Mouse (Mus musculus) hindlimb bud, embryonic 11.5 days (tissue): ENCODE results near the gene Egln1.

Source experiments
- DNase-seq: peaks from one replicate; pipeline ENCODE4 v3.0.0-alpha.2; 2012; ENCODE audit warnings: low read depth, low spot score; ENCODE audit errors: extremely low spot score

Gene Egln1

DNA sequence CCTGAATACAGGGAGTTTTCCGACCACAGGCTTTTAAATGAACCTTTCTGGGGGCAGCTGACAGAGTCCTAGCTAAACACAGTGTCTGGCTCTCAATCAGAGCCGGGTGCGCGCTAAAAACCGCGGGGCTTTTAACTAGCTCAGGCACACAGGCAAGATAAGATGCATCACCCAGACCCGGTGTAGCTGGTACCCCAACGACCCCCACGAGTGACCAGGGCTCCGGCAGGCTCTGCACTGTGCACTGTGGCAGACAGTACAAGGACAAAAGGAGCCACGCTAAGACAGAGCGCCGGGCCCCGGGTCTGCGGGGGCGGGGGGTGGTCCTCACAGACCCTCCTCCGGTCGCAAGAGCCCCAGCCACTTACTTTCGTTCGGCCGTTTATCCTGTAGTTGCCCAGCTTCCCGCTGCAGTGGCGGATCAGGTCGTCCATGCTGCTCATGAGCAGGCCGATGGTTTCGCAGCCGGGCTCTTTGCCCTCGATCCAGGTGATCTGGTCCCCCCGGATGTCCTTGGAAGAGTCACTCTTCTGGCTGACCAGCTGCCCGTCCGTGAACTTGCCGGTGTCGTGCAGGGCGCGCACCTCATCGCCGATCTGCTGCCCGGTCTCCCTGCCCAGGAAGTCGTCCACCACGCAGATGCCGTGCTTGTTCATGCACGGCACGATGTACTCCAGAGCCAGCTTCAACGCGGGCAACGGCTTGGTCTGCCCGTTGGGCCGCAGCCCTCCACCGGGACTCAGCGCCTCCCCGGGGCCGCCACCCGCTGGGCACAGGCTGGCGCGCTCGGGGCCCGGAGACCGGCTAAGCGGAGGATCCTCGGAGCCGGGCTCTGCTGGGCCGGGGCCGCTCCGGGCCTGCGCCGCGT is 1.0 kb downstream of the Egln1 start:
- no peak for DNase-seq

DNA sequence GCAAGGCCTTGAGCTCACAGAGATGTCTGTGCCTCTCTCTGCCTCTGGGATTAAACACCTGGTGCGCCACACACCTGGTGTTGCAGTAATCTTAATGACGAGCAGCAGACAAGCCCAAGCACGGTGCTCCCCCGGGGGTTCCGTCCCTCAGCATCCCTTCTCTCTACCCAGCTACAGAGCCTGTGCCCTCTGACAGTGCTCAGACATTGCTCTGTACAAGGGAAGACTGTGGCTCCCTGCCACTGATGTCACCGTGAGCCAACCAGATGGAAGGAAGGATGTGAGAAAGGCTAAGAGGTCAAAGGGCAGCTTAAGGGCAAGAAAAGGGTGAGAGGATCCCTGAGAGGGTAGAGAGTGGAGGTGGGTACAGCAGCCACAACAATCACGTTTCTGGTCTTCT is 4.7 kb downstream of the Egln1 start:
- DNase-seq: no peak

DNA sequence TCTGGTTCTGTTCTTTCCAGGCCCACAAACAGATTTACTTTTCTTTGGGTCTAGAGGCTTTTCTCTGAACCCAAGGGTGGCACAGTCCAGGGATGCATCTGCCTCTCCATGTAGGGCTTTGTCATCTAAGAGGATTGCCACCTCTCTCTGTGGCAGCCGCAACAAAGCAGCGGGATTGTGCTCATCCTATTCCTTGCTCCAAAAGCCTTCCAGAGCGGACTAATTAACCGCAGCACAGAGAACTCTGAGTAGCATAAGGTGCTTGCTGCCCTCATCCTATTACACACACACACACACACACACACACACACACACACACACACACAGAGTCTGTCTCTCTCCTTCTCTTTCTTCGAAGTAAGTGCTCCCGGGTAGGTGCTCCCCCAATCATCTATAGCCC is 5.3 kb downstream of the Egln1 start:
- no peak for DNase-seq

GRCm38 (mm10) chr8:124937293-124937692 is 11.8 kb downstream of the Egln1 start:
- no peak for DNase-seq

DNA sequence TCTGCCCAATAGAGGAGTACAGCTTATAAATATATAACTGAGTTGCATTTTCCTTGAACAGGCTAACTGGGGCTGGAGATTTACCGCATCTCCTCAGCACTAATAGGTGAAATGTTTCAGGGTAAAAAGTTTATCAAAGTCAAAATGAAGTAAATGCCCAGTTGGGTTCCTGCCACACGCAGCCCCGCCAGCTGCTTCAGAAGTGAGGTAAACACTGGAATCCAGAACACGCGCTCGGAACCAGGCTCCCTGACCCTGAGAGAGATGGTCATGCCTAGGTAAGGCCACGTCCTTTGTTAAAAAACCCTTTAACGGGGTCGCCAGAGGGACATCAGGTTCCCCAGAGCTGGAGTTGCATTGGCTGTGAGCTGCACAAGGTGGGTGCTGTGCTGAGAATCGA is 12.4 kb downstream of the Egln1 start:
- DNase-seq: no peak

DNA sequence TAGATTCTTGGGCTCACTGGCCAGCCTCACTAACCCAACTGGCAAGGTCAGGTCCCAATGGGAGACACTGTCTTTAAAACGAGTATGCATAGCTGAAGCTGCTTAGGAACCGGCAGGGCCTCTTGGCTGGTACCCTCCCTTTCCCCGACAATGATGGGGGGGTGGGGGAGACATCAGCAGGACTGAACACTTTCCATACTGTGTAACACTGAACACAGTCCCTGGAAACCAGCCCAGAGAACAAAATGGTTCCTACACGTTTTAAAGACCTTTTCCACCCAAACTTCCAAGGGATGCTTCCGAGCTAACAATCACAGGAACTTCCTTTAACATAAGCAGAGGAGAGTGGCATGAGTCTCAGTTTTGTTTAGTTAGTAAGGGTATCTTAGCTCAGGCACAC is 14.0 kb downstream of the Egln1 start:
- no peak for DNase-seq

DNA sequence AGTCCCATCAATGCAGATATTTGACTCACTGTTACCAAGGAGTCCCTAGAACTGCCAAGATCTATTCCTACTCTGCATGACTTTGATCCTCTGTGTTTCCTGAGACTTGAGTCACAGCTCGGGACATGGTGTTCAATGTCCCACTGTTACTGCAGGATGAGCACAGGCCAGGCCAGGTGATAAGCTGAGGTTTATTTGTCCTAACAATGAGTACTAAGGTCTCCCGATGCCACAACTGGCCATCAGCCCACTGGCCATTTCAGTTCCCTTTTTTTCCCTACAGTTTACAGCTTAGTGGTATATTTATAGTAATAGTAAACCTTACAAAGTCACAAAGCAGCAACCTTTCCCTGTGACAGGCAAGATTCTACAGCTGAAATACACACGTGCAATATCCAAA is 16.7 kb downstream of the Egln1 start:
- no peak for DNase-seq

DNA sequence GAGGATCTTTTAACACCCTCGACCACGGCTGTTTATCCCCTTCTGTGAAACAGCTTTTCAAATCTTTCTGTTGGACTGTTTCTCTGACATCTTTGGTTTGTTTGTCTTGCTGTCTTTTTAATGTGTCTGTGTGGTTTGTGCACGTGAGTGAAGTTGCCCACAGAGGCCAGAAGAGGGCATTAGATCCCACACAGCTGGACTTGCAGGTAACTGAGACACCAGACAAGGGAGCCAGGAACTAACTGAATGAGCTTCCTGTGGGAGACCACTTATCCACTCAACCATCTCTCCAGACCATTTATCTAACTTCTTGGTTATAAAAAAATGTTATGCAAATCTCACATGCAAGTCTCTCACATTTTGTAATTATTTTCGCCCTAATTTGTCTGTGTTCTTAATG is 18.5 kb downstream of the Egln1 start:
- no peak for DNase-seq

- DNase-seq: no peak
These were observed 19.0 kb downstream of the Egln1 start for GRCm38 (mm10) chr8:124930086-124930485.

DNA sequence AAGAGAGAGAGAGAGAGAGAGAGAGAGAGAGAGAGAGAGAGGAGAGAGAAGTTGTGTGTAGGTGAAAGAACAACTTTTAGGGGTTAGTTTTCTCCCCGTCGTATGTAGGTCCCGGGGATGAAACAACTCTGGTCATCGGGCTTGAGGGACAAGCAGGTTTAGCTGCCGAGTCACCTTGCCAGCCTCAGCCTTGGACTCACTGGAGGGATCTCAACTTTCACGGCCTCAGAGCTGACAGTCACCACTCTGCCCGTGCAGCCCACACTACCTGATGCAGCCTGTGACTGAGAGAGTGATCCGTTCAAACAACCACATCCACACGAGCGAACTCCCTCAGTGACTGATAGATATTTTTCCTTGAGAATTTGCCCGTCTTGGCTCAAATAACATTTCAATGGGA is 20.1 kb downstream of the Egln1 start:
- DNase-seq: no peak

DNA sequence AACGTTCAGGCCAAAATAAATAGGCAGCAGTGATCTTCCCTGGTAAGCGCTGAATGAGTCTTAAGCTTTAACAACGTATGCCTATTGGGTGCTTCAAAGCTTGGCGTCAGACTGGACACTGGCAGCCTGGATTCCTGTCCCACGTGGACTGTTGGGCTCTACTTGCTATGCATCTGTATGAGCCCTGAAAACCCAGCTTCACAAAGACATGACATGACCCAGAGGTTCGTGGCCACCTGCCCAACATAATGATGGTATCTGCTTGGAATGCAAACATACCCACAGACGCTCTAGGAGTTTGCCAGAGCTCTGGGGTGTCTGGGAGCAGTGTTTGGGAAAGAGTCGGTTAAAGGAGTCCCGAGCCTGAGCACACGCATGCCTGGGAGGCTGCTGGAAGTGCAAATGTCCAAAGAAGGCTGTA is 22.8 kb downstream of the Egln1 start:
- DNase-seq: no peak

DNA sequence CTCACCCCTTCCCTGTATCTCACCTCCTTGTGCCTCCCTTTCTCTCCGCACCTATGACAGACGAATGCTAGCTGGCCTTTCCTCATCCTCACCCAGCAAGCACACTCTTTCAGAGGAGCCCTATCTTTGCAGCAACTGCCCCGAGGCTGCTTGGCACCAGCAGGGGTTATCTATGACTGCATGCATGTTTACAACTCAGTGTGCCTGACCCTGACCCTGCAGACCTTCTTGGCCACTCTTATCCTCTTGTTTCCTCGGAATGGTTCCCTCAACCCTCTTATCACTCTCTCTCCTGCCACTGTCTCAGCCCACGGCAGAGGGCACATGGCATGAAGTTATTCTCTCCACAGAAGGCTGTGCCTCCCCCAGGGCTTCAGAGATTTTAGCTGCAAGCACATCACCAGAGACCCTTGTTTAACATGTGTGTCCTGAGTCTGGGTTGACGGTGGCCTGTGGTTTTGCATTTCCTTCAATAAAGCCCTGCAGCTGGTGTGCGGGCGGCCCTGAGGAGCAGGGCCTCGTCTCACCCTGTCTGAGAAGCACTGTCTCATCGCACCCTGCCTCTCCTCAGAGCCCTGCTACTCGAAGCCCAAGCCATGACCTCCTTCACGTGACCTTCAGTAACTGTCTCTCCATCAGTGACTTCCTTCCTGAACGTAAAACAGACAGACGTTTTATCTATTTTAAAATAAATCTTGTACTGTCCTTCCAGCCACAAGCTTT is 23.4 kb downstream of the Egln1 start:
- DNase-seq: no peak

DNA sequence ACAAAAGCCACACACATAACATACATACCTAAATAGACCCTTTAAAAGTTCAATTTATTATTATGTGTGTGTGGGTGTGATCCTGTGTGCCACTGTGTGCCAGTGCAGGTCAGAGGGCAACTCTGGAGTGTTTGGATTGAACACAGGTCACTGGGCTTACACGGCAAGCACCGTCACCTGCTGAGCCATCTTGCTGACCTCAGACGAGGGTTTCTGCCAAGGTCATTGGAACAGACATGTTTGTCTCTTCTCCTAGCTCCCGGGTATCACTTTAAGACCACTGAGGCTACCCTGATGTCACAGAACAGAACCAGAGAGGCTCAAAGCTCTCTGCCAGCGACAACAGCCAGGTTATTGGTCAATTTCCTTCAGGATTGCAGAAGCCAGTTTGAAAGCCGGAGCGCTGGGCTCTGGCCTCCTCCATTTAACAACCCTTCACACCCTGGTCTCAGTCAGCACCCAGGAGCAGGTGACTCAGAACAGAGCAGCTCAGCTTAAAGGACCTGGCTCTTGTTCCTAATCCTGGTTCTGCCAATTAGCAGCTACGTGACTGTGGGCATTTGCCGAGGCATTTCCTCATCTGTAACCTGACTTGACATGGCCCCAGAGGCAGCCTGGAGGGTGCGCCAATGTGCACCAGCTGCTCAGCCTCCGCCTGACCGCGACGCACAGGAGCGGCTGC is 25.0 kb downstream of the Egln1 start:
- no peak for DNase-seq

DNA sequence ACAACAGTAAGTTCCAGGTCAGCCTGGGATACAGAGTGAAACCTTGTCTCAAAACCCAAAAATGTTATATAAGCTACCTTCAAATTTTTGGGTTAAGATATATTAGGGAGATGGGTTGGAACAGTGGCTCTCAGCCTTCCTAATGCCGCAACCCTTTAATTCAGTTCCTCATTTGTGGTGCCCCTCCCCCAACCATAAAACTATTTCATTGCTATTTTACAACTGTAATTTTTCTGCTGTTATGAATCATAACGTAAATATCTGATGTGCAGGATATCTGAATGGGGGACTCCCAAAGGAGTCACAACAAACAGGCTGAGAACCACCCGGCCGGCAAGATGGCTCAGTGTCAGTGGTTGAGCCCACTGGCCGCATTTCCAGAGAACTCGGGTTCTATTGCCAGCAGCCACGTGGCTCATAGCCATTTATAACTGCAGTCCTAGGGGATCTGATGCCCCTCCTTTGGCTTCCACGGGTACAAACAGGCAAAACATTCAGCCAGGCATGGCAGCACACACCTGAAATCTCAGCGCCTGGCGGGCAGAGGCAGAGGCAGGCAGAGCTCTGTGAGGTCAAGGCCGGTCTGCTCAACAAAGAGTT is 26.5 kb downstream of the Egln1 start:
- no peak for DNase-seq

GRCm38 (mm10) chr8:124921369-124922279 is 27.5 kb downstream of the Egln1 start:
- DNase-seq: no peak

GRCm38 (mm10) chr8:124917741-124918484 is 31.2 kb downstream of the Egln1 start:
- DNase-seq: no peak

- no peak for DNase-seq
These were observed 35.1 kb downstream of the Egln1 start for GRCm38 (mm10) chr8:124914061-124914460.

DNA sequence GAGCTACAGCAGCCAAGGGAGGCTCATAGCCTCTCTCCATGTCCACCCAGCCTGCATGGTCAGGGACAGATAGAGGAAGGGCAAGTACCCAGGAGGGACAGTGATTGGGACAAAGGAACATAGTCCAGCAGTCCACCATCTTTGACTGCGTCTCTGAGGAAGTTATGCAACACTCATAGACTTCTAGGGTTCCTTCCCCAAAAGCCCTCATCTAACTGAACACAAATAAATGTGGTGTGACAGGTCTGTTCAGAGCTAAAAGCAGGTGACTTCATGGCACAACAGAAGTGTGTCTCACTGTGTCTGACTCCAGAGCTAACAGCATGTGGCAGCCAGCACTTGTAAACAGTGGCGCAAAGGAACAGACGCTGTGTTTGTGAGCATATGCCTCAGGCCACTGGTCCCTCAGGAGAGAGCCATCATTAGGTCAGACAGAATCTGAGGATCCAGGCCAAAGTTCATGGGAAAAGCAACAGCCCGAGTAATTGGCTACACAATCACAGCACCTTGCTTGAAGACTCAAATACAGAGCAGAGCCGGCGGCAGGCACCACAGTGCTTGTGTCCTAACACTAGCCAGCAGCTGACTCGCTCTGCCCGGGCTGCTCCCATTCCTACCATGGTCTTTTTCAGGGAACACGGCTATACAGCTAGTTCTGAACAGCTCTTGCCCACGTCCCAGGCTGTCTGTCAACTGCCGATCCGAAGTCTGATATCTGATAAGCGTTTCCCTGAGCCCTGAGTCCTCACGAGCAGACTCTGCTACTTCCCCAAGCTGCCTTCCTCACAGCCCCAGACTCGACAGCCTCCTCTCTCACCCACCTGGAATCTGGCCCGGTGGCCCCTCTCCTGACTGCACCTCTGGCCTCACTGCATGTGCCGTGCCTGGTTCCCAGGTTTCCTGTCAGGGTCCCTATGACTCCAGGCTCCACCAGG is 36.9 kb downstream of the Egln1 start:
- DNase-seq: no peak

DNA sequence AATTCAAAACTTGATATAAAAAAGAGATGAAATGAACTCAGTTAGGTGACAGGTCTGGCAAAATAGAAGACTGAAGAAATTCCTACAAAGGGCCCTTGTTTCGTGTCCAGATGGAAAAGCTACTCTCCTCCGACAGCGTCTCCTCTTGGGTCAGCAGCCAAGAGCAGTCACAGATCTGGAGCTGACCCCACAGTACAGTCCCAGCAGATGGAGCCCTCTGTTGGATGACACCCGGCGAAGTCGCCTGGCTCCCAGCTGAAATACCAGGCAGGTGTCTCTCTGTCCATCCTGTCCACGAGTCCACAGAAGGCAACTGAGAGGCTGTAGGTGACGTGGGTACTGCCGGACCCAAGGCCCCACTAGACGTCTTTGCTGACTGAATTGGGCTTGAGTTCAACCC is 38.8 kb downstream of the Egln1 start:
- no peak for DNase-seq
